Mouse (Mus musculus) E14TG2a.4 (cell line): ENCODE data around the gene Inf2.

Experiments used
- CTCF ChIP-seq: conservative IDR thresholded peaks from 2 replicates; pipeline ENCODE4 v1.5.1; 2014; ENCODE audit warnings: low read length
- NANOG ChIP-seq: IDR thresholded peaks from 2 replicates; pipeline ENCODE4 v1.6.1; 2014; ENCODE audit warnings: borderline replicate concordance, low read length, mixed read lengths
- POU5F1 ChIP-seq: IDR thresholded peaks from 2 replicates; pipeline ENCODE4 v1.6.1; 2014; ENCODE audit warnings: low read length, borderline replicate concordance

- TF ChIP-seq CTCF (peak; percentile 97), NANOG (no peak), POU5F1 (no peak)
These were observed 35.2 kb downstream of the Inf2 start for GRCm38 (mm10) chr12:112623742-112624141.
